Mouse (Mus musculus) megakaryocyte, embryonic 14.5 days (primary cell): ENCODE data around the gene Rara.

Source experiments
- FLI1 ChIP-seq: IDR thresholded peaks from 2 replicates; pipeline ENCODE4 v1.6.1; 2012; ENCODE audit warnings: low read length, inconsistent platforms, mixed read lengths
- GATA1 ChIP-seq: IDR thresholded peaks from 3 replicates; pipeline ENCODE4 v1.6.1; 2012; ENCODE audit warnings: mixed read lengths, low read length, inconsistent platforms, borderline replicate concordance

GRCm38 (mm10) chr11:98949958-98950460 is 22.4 kb downstream of the Rara start:
- TF ChIP-seq GATA1 = no peak
- TF ChIP-seq FLI1 = no peak
